Mouse (Mus musculus) CD4-positive, CD25-positive, alpha-beta regulatory T cell, adult 9 weeks (primary cell): ENCODE data around the gene Gm28635. TPM values are rescaled to one million over a fixed set of nuclear protein-coding genes. Genes with fewer than 3 reads are reported as not detected.

Source experiments
- polyA plus RNA-seq: library from polyadenylated mRNA; unstranded; fragments of 100-300 nt; shearing (Covaris generic); gene quantifications from one replicate; pipeline ENCODE4 v1.2.1, GENCODE M21; 2017

Gene Gm28635
- polyA plus RNA-seq = not detected

GRCm38 (mm10) chr2:84677968-84678880 is at the start of gene Gm28635, which contains the start of gene Med19:
Gene Gm28635 (minus strand): TSS chr2:84678041.
Gene Med19 (plus strand): TSS chr2:84678402.

GRCm38 (mm10) chr2:84727172-84727858 is 49.5 kb upstream of the Gm28635 start, which contains the start of gene Clp1:
Gene Clp1 (minus strand): TSS chr2:84727350.

GRCm38 (mm10) chr2:84714811-84715561 is 37.1 kb upstream of the Gm28635 start, which contains the start of gene Zdhhc5:
Gene Zdhhc5 (minus strand): TSS chr2:84715180.

GRCm38 (mm10) chr2:84679016-84679415 is 1.2 kb upstream of the Gm28635 start, which contains the start of gene Tmx2:
Gene Tmx2 (minus strand): TSS chr2:84679140.

GRCm38 (mm10) chr2:84670569-84670933 is 7.3 kb downstream of the Gm28635 start, which contains the start of gene Selenoh:
Gene Selenoh (minus strand): TSS chr2:84670770.

GRCm38 (mm10) chr2:84658806-84659205 is 19.0 kb downstream of the Gm28635 start, which contains the start of gene Btbd18:
Gene Btbd18 (plus strand): TSS chr2:84659079.

GRCm38 (mm10) chr2:84650464-84651195 is 27.2 kb downstream of the Gm28635 start, which contains the start of gene Ctnnd1:
Gene Ctnnd1 (minus strand): TSS chr2:84650765.

Other genes starting within 250 kb of the Gm28635 start
- gene Tfpi, start 201.3 kb downstream of the Gm28635 start, polyA plus RNA-seq = 15.4 TPM
- gene Ctnnd1, start 27.3 kb downstream of the Gm28635 start, polyA plus RNA-seq = 2.3 TPM
- gene Btbd18, start 19.0 kb downstream of the Gm28635 start, polyA plus RNA-seq = 0.30 TPM
- 102 TPM for gene Selenoh, start 7.3 kb downstream of the Gm28635 start, polyA plus RNA-seq
- gene Med19, start 361 bp upstream of the Gm28635 start, polyA plus RNA-seq = 42.9 TPM
- 115 TPM for gene Tmx2, start 1.1 kb upstream of the Gm28635 start, polyA plus RNA-seq
- 23.3 TPM for gene Zdhhc5, start 37.1 kb upstream of the Gm28635 start, polyA plus RNA-seq
- 69.3 TPM for gene Clp1, start 49.3 kb upstream of the Gm28635 start, polyA plus RNA-seq
- 1.2 TPM for gene Ypel4, start 56.0 kb upstream of the Gm28635 start, polyA plus RNA-seq
- gene Gm19426, start 65.6 kb upstream of the Gm28635 start, polyA plus RNA-seq = not detected
- not detected for gene Serping1, start 97.4 kb upstream of the Gm28635 start, polyA plus RNA-seq
- 53.5 TPM for gene Ube2l6, start 120.8 kb upstream of the Gm28635 start, polyA plus RNA-seq
- not detected for gene Smtnl1, start 144.6 kb upstream of the Gm28635 start, polyA plus RNA-seq
- gene Timm10, start 149.0 kb upstream of the Gm28635 start, polyA plus RNA-seq = 37.3 TPM
- gene Slc43a1, start 160.8 kb upstream of the Gm28635 start, polyA plus RNA-seq = 8.3 TPM
- gene Rtn4rl2, start 208.7 kb upstream of the Gm28635 start, polyA plus RNA-seq = not detected